Mouse (Mus musculus): Measurements from ENCODE around the gene Rhov. TPM values are rescaled to one million over a fixed set of nuclear protein-coding genes. Genes with fewer than 3 reads are reported as not detected.

Rhov gene
- 0.10 and 0.26 TPM in 2 replicates for polyA plus RNA-seq (2012; rRNA removed; ENCODE audit: low replicate concordance)

GRCm38 (mm10) chr2:119270643-119271331 is at the start of gene Rhov:
TSS of gene Rhov (minus strand) at chr2:119271272.

GRCm38 (mm10) chr2:119288270-119288882 is 17.3 kb upstream of the Rhov start, which contains the start of gene Vps18:
TSS of gene Vps18 (plus strand) at chr2:119288740.

GRCm38 (mm10) chr2:119237210-119237870 is 33.7 kb downstream of the Rhov start, which contains the start of gene Spint1:
TSS of gene Spint1 (plus strand) at chr2:119237362.

GRCm38 (mm10) chr2:119229775-119230704 is 41.0 kb downstream of the Rhov start, which contains the start of gene Ppp1r14d:
TSS of gene Ppp1r14d (minus strand) at chr2:119229906.

Other genes starting within 250 kb of the Rhov start
- 12.4 and 12.8 TPM in 2 replicates for gene Ccdc32, start 241.9 kb downstream of the Rhov start, polyA plus RNA-seq (2012; rRNA removed; ENCODE audit: low replicate concordance)
- gene Rpusd2, start 236.5 kb downstream of the Rhov start, polyA plus RNA-seq (2012; rRNA removed; ENCODE audit: low replicate concordance) = 3.0 and 6.3 TPM in 2 replicates
- 0.06 and 0.42 TPM in 2 replicates for gene Knl1, start 224.2 kb downstream of the Rhov start, polyA plus RNA-seq (2012; rRNA removed; ENCODE audit: low replicate concordance)
- gene Rad51, start 158.5 kb downstream of the Rhov start, polyA plus RNA-seq (2012; rRNA removed; ENCODE audit: low replicate concordance) = 1.3 and 10.3 TPM in 2 replicates
- gene Rmdn3, start 114.2 kb downstream of the Rhov start, polyA plus RNA-seq (2012; rRNA removed; ENCODE audit: low replicate concordance) = 24.6 and 39.6 TPM in 2 replicates
- gene Gchfr, start 103.5 kb downstream of the Rhov start, polyA plus RNA-seq (2012; rRNA removed; ENCODE audit: low replicate concordance) = 2.2 and 40.9 TPM in 2 replicates
- 0.59 TPM in 1 of 2 replicates, not detected in the other for gene Gm14137, start 96.8 kb downstream of the Rhov start, polyA plus RNA-seq (2012; rRNA removed; ENCODE audit: low replicate concordance)
- gene Zfyve19, start 62.7 kb downstream of the Rhov start, polyA plus RNA-seq (2012; rRNA removed; ENCODE audit: low replicate concordance) = 47.9 and 51.2 TPM in 2 replicates
- 3.0 and 5.0 TPM in 2 replicates for gene Dnajc17, start 62.5 kb downstream of the Rhov start, polyA plus RNA-seq (2012; rRNA removed; ENCODE audit: low replicate concordance)
- 0.33 TPM in 1 of 2 replicates, not detected in the other for gene Ppp1r14d, start 41.4 kb downstream of the Rhov start, polyA plus RNA-seq (2012; rRNA removed; ENCODE audit: low replicate concordance)
- 0.62 and 26.6 TPM in 2 replicates for gene Spint1, start 33.9 kb downstream of the Rhov start, polyA plus RNA-seq (2012; rRNA removed; ENCODE audit: low replicate concordance)
- 19.4 and 28.2 TPM in 2 replicates for gene Vps18, start 17.5 kb upstream of the Rhov start, polyA plus RNA-seq (2012; rRNA removed; ENCODE audit: low replicate concordance)
- 29.0 and 61.0 TPM in 2 replicates for gene Dll4, start 54.5 kb upstream of the Rhov start, polyA plus RNA-seq (2012; rRNA removed; ENCODE audit: low replicate concordance)
- gene Chac1, start 80.0 kb upstream of the Rhov start, polyA plus RNA-seq (2012; rRNA removed; ENCODE audit: low replicate concordance) = 5.2 and 12.0 TPM in 2 replicates
- gene Ino80, start 206.4 kb upstream of the Rhov start, polyA plus RNA-seq (2012; rRNA removed; ENCODE audit: low replicate concordance) = 8.3 and 11.0 TPM in 2 replicates

All from subcutaneous adipose tissue, adult 2 months (tissue).